Mouse (Mus musculus) brain, embryonic 18.5 days (tissue): ENCODE measurements at regions not wholly inside any gene's neighbourhood (a gene's known extent, or its start where the extent isn't known, plus 50 kb on each side); places are given as distances from the start of the nearest gene placed in this dataset.
"Not testable (repeated sequence)": the region's sequence is repeated elsewhere in the genome, so short reads cannot be mapped to it uniquely, and the experiment has no call there.

ENCODE experiments used
- DNase-seq: peaks from one replicate; pipeline ENCODE4 v3.0.0-alpha.2; 2012; ENCODE audit warnings: low read depth, low spot score

- no peak for DNase-seq
Measured at GRCm38 (mm10) chr5:4349943-4350342, 157.8 kb downstream of the Mterf1b start.

GRCm38 (mm10) chr5:4355609-4356224 is 163.6 kb downstream of the Mterf1b start:
- DNase-seq = no peak

- DNase-seq = not testable (repeated sequence)
Measured at GRCm38 (mm10) chr5:4356555-4357273, 164.5 kb downstream of the Mterf1b start.

GRCm38 (mm10) chr5:4361547-4361946 is 169.4 kb downstream of the Mterf1b start:
- DNase-seq = not testable (repeated sequence)

- DNase-seq = not testable (repeated sequence)
Measured at GRCm38 (mm10) chr5:4384719-4385118, 192.6 kb downstream of the Mterf1b start.

GRCm38 (mm10) chr5:4391083-4391482 is 198.9 kb downstream of the Mterf1b start:
- DNase-seq = no peak

GRCm38 (mm10) chr5:4394353-4395052 is 202.3 kb downstream of the Mterf1b start:
- DNase-seq = not testable (repeated sequence)

- no peak for DNase-seq
Measured at GRCm38 (mm10) chr5:4398087-4398486, 205.9 kb downstream of the Mterf1b start.

GRCm38 (mm10) chr5:4417761-4418160 is 225.6 kb downstream of the Mterf1b start:
- no peak for DNase-seq
